Mouse (Mus musculus) olfactory bulb, adult 2 months (tissue): ENCODE measurements around the gene Olfr697.

Experiments used
- CTCF ChIP-seq: fragments of 200-500 bp; IDR thresholded peaks from 2 replicates; pipeline ENCODE4 v1.5.1; 2012; ENCODE audit warnings: low read depth, mild to moderate bottlenecking, low read length, moderate library complexity; ENCODE audit not compliant: insufficient read depth
- POLR2A ChIP-seq: fragments of 200-500 bp; IDR thresholded peaks from 2 replicates; pipeline ENCODE4 v1.6.1; 2012; ENCODE audit warnings: mild to moderate bottlenecking, low read depth, low read length, moderate library complexity; ENCODE audit not compliant: insufficient read depth

DNA sequence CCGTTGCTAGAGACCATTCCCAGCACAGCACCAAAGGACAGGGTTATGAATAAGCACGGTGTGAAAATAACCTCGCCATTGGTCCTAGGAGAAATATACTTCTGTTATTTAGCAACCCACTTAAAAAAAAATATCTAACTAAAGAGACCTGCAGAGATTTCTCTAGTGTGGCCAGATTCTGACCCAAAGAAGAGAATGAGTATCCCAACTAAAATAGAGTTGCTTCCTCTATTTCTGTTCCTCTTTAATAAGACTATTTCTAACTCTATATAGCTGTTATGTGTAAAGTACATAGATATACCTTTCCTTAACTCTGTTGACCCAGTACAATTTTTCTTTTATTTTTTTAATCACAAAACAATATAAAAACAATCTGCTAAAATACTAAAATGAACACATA, 49.3 kb downstream of the Olfr697 start:
- TF ChIP-seq CTCF (no peak), POLR2A (no peak)
